Mouse (Mus musculus) stomach, postnatal 0 days (tissue): ENCODE measurements around the gene Car5a.

ENCODE experiments used
- CTCF ChIP-seq: IDR thresholded peaks from 2 replicates; pipeline ENCODE4 v1.5.1; 2016; ENCODE audit warnings: antibody characterized with exemption, low read depth, mild to moderate bottlenecking, moderate library complexity
- EP300 ChIP-seq: optimal IDR thresholded peaks from 2 replicates; pipeline ENCODE3; 2016; ENCODE audit warnings: antibody characterized with exemption

DNA sequence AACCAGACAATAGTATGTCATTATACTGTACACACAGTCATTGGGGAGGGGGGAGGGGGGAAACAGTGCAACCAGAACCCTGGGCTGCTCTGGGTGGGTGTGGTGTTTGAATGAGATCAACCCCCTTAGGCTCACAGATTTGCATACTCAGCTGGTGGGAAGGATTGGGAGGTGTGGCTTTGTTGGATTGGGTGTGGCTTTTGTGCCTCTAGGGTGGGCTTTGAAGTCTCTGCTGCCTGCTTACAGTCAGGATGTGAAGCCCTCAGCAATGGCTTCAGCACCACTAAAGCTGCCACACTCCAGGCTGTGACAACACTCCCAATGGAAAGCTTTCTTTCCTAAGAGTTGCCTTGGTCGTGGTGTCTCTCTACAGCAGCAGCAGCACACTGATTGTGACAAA is 57.2 kb downstream of the Car5a start:
- TF ChIP-seq CTCF (no peak), EP300 (no peak)
